15 mouse cellular contexts compared by ENCODE assay signal in genomic region chr3:122106920-122107319, GRCm38 (mm10).
A peak's percentile ranks its signal among the peaks of the same experiment; 100 is the strongest.
DNase-seq lines count a peak whose midpoint lies in the region; ATAC-seq and TF ChIP-seq lines count a peak whose summit lies in the region.
"Had no signal": no experiment of that assay in that cellular context is flagged by ENCODE, and none has a peak within 500 bp of the region (broad histone marks: within the 10 kb centered on the region; RNA-seq: fewer than 3 reads in every experiment).

No protein-coding gene starts in this region.

- H3K4me2 ChIP-seq in kidney, embryonic 14.5 days (replicated peaks; ENCODE audit: low read depth, low read length) = no peak overlapping the region
- peak overlapping the region; percentile 63 for H3K4me2 ChIP-seq in liver, embryonic 12.5 days
- peak overlapping the region; percentile 25 for H3K4me2 ChIP-seq in stomach, embryonic 16.5 days (ENCODE audit: low read depth, low read length)
- H3K4me2 ChIP-seq: forebrain, embryonic 15.5 days; intestine, embryonic 15.5 days; neural tube, embryonic 12.5 days had no signal

- H3K27me3 ChIP-seq in kidney, embryonic 14.5 days (ENCODE audit: control insufficient read depth, insufficient read depth, low read length) = no peaks in the 10 kb centered on the region
- H3K27me3 ChIP-seq in liver, embryonic 12.5 days (replicated peaks) = no peaks in the 10 kb centered on the region
- no peaks in the 10 kb centered on the region for H3K27me3 ChIP-seq in stomach, embryonic 16.5 days (ENCODE audit: control insufficient read depth, insufficient read depth, low read length)
- H3K27me3 ChIP-seq: forebrain, embryonic 15.5 days; intestine, embryonic 15.5 days; neural tube, embryonic 12.5 days had no signal

- H3K36me3 ChIP-seq in kidney, embryonic 14.5 days (ENCODE audit: control insufficient read depth, insufficient read depth, low read length) = no peaks in the 10 kb centered on the region
- H3K36me3 ChIP-seq in liver, embryonic 12.5 days = no peaks in the 10 kb centered on the region
- H3K36me3 ChIP-seq in stomach, embryonic 16.5 days (ENCODE audit: control insufficient read depth, insufficient read depth, low read length) = no peaks in the 10 kb centered on the region
- H3K36me3 ChIP-seq: forebrain, embryonic 15.5 days; intestine, embryonic 15.5 days; neural tube, embryonic 12.5 days had no signal

- DNase-seq in gastrocnemius, adult 2 months = no peak
- no peak for DNase-seq in gastrocnemius, postnatal 36 days
- no peak for DNase-seq in kidney, adult 11 months
- no peak for DNase-seq in right cerebral cortex, postnatal 10 days (ENCODE audit: low spot score in 2 of 2)
- no peak for DNase-seq in spleen, postnatal 10 days (ENCODE audit: low spot score in 2 of 2)
- DNase-seq: adrenal gland, postnatal 10 days; cerebellum, postnatal 36 days; thymus, postnatal 4 days had no signal

- WGBS in kidney, embryonic 14.5 days = 77% methylated on average over 8 of the region's 8 CpGs
- WGBS in liver, embryonic 12.5 days (ENCODE audit: insufficient replicate concordance) = 19% methylated on average over 8 of the region's 8 CpGs
- WGBS in stomach, embryonic 16.5 days = 49% methylated on average over 8 of the region's 8 CpGs

- intact Hi-C loops in gastrocnemius, adult 2 months (cut with DNase I) = no loop called here
- intact Hi-C loops in gastrocnemius, postnatal 36 days (cut with DNase I) = no loop called here

- peak overlapping the region; percentile 53 for H3K27ac ChIP-seq in gastrocnemius, adult 2 months
- peak overlapping the region; percentile 37; the same call in 1 of the 2 replicates for H3K27ac ChIP-seq in kidney, embryonic 14.5 days (ENCODE audit: low read depth, low read length)
- peak overlapping the region; percentile 64 for H3K27ac ChIP-seq in liver, embryonic 12.5 days
- H3K27ac ChIP-seq in stomach, embryonic 16.5 days (ENCODE audit: low read length) = peak overlapping the region; percentile 49; the same call in 1 of the 2 replicates
- H3K27ac ChIP-seq: forebrain, embryonic 15.5 days; neural tube, embryonic 12.5 days had no signal

- no peak overlapping the region for H3K4me3 ChIP-seq in gastrocnemius, adult 2 months
- no peak overlapping the region for H3K4me3 ChIP-seq in kidney, embryonic 14.5 days (ENCODE audit: low read length)
- peak overlapping the region; percentile 24 for H3K4me3 ChIP-seq in liver, embryonic 12.5 days
- no peak overlapping the region for H3K4me3 ChIP-seq in stomach, embryonic 16.5 days (replicated peaks; ENCODE audit: low read length)
- H3K4me3 ChIP-seq: forebrain, embryonic 15.5 days; intestine, embryonic 15.5 days; neural tube, embryonic 12.5 days had no signal

- TF ChIP-seq CTCF in gastrocnemius, adult 2 months (IDR thresholded peaks at IDR 0.05) = no peak

- H3K9ac ChIP-seq in kidney, embryonic 14.5 days (ENCODE audit: low read depth, low read length) = no peak overlapping the region
- H3K9ac ChIP-seq in liver, embryonic 12.5 days = peak overlapping the region; percentile 44; the same call in 1 of the 2 replicates
- H3K9ac ChIP-seq in stomach, embryonic 16.5 days (ENCODE audit: low read length) = no peak overlapping the region
- H3K9ac ChIP-seq: forebrain, embryonic 15.5 days; intestine, embryonic 15.5 days; neural tube, embryonic 12.5 days had no signal

- H3K9me3 ChIP-seq in kidney, embryonic 14.5 days (ENCODE audit: control insufficient read depth, low read length) = no peaks in the 10 kb centered on the region
- H3K9me3 ChIP-seq in liver, embryonic 12.5 days (replicated peaks) = no peaks in the 10 kb centered on the region
- H3K9me3 ChIP-seq in stomach, embryonic 16.5 days (replicated peaks; ENCODE audit: control insufficient read depth, low read length) = no peaks in the 10 kb centered on the region
- H3K9me3 ChIP-seq: forebrain, embryonic 15.5 days; intestine, embryonic 15.5 days; neural tube, embryonic 12.5 days had no signal

- peaks cover 6% of the 10 kb centered on the region for H3K4me1 ChIP-seq in kidney, embryonic 14.5 days (ENCODE audit: control insufficient read depth, insufficient read depth, low read length)
- peaks cover 69% of the 10 kb centered on the region for H3K4me1 ChIP-seq in liver, embryonic 12.5 days
- peaks cover 15% of the 10 kb centered on the region; the same call in 1 of the 2 replicates for H3K4me1 ChIP-seq in stomach, embryonic 16.5 days (ENCODE audit: control insufficient read depth, insufficient read depth, low read length)
- H3K4me1 ChIP-seq: neural tube, embryonic 12.5 days had no signal

- ATAC-seq in kidney, embryonic 14.5 days (ENCODE audit: low FRiP score, low TSS enrichment) = no peak
- peak; percentile 64 for ATAC-seq in liver, embryonic 12.5 days
- peak; percentile 63 for ATAC-seq in stomach, embryonic 16.5 days (ENCODE audit: insufficient read depth, low FRiP score)
- ATAC-seq: forebrain, embryonic 15.5 days; midbrain, embryonic 16.5 days had no signal
